Mouse (Mus musculus) gastrocnemius, adult 2 months (tissue): ENCODE measurements around the gene Dtx1. TPM values are rescaled to one million over a fixed set of nuclear protein-coding genes. Genes with fewer than 3 reads are reported as not detected.

Experiments used
- DNase-seq: peaks from one replicate; pipeline ENCODE4 v3.0.0; 2022
- H3K27ac ChIP-seq: fragments of 200-600 bp; 2 replicates; pipeline ENCODE4 v1.8.1; 2022; ENCODE audit warnings: mild to moderate bottlenecking
- H3K4me3 ChIP-seq: fragments of 200-600 bp; 2 replicates; pipeline ENCODE4 v1.8.1; 2022; ENCODE audit warnings: mild to moderate bottlenecking, moderate library complexity
- CTCF ChIP-seq: fragments of 200-600 bp; IDR thresholded peaks from 2 replicates; pipeline ENCODE4 v1.8.1; 2022; ENCODE audit warnings: antibody characterized with exemption, mild to moderate bottlenecking, moderate library complexity
- intact Hi-C: fragments of 180-260 bp; cut with DNase I; formaldehyde crosslinking; loops from one replicate; pipeline ENCODE4 v1.15.1; 2025
- total RNA-seq, 2 experiments: library from RNA; stranded (reverse); gene quantifications; 2 replicates each; pipeline ENCODE4 v1.2.3; 2021

Dtx1 gene
- total RNA-seq, 2 experiments from 2014 or later: 0.45 to 0.54 TPM

DNA sequence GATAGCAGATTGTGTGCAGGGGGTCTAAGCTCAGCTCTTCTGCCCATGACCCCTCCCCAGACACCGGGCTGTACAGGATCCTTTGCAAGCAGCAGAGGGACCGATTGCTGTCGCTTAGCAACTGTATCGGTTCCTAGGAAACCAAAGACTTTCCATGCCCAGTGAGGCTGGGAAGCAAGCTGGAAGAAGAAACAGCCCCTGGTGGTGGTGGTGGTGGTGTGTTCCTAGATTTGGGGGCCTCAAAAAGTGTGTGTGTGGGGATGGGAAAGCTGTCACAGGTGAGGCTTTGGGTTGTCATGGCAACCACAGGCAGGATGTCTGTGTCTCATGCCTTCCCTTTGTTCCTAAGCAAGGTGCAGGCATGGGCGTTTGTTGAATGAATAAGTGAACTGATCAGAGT, 50.9 kb downstream of the Dtx1 start:
- no peak for DNase-seq
- intact Hi-C loops: no loop called here
- Histone ChIP-seq H3K4me3 (no peak overlapping the region), H3K27ac (no peak overlapping the region)
- TF ChIP-seq CTCF: no peak

DNA sequence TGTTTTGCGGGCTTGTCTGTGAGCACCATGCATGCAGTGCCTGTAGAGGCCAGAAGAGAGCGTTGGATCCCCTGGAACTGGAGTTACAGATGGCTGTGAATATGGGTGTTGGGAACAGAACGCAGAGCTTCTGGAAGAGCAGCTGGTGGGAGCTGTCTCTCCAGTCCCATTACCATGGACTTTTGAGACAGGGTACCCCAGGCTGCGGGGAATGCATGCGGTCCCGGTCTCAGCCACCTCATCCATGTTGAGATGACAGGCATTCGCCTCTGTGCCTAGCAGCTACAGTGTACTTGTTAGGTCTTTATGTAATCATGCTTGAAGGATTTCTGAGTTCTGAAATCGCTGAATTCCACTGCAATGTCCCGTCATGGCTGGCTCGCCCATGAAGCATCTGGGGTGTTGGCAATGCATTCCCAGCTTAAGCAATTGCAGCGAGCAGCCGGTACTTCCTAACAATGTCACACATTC, 55.4 kb downstream of the Dtx1 start:
- Histone ChIP-seq H3K27ac (no peak overlapping the region), H3K4me3 (no peak overlapping the region)
- intact Hi-C loops: no loop called here
- no peak for DNase-seq
- TF ChIP-seq CTCF: no peak

DNA sequence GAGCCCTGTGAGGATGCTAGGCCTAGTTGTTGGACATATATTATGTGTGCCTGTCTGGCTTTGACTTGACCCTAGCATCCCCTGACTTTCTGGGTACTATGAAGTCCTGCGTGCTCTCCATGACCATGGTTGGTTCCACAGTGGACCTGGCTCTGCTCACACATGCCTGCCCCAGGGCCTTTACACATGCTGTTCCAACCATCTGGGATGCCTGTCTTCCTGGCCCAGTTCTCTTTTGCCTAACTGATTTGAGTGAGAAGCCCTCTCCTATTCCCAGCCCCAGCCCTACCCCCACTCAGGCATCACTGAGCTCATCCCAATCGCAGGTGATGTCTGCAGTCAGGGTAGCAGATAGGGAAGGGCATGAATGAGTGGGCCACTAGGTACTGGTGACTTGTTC, 57.9 kb downstream of the Dtx1 start:
- intact Hi-C loops: no loop called here
- Histone ChIP-seq H3K27ac (no peak overlapping the region), H3K4me3 (no peak overlapping the region)
- TF ChIP-seq CTCF: no peak
- no peak for DNase-seq

GRCm38 (mm10) chr5:120652915-120653701, 58.6 kb downstream of the Dtx1 start:
- no peak overlapping the region for H3K27ac ChIP-seq
- intact Hi-C loops: no loop called here
- TF ChIP-seq CTCF: no peak
- no peak for DNase-seq
- no peak overlapping the region for H3K4me3 ChIP-seq

DNA sequence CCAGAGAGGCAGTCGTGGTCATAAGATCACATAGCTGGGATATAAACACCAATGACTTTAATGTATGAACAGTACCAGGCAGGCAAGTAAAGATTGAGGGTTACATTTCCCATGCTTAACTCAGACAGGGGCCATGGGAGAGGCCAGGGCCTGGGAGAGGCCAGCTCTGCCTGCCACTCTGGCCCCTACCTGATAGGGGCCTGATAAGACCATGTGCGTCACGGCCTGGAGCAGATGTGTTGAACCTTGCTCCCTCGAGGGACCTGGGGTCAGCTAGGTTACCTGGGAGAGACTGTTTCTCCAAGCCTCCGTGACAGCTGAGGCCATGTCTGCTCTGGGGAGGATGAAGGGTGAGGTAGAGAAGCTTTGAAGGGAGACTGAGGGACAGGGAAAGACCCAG, 60.5 kb downstream of the Dtx1 start:
- no peak for DNase-seq
- Histone ChIP-seq H3K27ac (no peak overlapping the region), H3K4me3 (no peak overlapping the region)
- TF ChIP-seq CTCF: no peak
- intact Hi-C loops: no loop called here

DNA sequence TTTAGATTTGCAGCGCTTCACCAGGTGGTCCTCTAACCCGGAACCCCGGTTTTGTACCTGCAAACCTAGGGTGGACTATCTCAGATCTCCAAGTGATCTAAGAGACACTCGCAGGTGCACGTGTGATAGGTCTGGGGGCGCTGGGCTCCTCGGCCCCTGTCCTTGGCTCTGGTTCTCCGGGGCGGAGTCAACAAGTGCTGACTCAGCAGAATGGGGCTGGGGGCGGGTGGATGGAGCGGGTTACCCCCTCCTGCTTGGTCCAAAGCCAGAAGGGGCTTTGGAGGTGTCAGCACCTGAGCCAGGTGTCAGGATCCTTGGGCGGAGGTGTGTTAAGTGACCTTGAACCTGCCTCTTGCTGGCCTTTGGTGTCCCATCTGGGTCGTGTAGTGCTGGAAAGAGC, 61.8 kb downstream of the Dtx1 start:
- H3K27ac ChIP-seq: no peak overlapping the region
- no peak for TF ChIP-seq CTCF
- H3K4me3 ChIP-seq: no peak overlapping the region
- no peak for DNase-seq
- intact Hi-C loops: no loop called here

- Histone ChIP-seq H3K4me3 (peak overlapping the region; percentile 68), H3K27ac (no peak overlapping the region)
- no peak for DNase-seq
- no peak for TF ChIP-seq CTCF
- intact Hi-C loops: no loop called here
These were observed 62.3 kb downstream of the Dtx1 start for GRCm38 (mm10) chr5:120649374-120649933.

DNA sequence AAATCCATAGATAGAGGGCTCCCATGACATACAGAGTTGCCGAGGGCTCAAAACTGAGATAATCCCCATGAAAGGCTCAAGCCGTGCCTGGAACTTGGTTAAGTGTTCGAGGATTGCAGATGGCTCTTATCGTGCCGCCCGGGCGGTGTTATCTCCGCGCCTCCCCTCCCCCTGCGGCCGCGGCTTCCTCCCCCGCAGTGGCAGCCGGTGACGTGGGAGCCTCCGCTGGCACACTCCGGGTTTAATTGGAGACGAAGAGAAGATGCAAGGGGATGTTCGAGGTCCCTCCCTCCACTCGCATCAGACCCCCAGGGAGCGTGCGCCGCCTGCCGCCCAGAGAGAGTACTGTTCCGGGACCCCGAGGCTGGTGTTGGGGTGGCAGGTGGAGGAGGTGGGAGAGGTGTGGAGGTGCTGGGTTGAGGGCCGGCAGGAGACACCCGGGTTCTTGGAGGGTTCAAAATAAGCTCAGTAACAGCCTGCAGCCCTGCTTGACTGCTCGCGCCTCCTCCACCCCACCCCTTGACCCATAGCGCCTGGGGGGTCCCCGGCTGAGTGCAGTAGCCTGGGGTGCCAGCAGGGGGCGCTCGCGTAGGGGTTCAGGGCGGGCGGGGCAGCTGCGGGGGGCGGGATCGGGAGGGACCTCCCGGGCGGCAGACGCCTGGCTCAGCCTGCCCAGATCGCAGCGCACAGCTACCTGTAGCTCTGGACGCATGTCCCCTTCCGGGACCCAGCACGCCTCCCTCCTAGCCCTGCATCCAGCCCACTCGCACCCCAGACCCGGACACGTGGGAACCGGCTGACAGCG, 63.0 kb downstream of the Dtx1 start, which contains the start of gene Rasal1:
Rasal1 (plus strand) TSS at position 244 of the 805 bp plus-strand sequence.
- intact Hi-C loops: no loop called here

DNA sequence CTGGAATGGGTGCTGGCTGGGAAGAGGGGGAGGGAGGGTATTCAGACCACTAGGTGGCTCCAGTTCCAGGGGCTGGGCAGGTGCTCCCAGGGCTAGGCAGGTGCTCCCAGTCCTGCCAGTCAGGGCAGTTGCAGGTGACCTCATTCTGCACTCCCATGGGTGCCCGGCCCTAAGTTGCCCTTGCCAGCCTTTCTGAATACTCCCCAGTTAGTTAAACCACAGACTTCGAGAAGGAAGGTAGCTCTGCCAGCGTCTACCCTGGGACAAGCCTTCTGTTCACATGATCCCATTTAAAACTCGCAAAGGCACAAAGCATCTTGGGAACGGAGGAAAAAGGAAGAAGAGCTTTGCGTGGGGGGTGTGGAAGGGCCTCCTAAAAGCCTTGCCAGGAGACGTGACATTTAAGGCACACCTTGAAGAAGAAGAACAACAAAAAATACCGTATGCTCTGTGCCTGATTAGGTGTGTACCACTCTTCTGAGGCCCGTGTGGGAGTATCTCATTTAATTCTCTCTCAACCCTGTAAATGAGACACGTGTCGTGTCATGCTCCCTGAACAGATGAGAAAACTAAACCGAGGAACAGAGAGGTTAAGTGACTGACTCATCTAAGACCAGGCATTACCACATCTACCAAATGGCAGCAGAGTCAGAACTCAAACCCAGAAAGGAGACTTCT, 63.8 kb downstream of the Dtx1 start:
- no peak for TF ChIP-seq CTCF
- intact Hi-C loops: no loop called here
- peak overlapping the region; percentile 68 for H3K4me3 ChIP-seq

More for the DNA sequence above, 63.0 kb downstream of the Dtx1 start, which contains the start of gene Rasal1:
- H3K4me3 ChIP-seq: peak within 1 kb of the TSS; percentile 68
- no peak within 1 kb of the TSS for H3K27ac ChIP-seq
- TF ChIP-seq CTCF: peak; percentile 65
- DNase-seq: peak; percentile 51

DNA sequence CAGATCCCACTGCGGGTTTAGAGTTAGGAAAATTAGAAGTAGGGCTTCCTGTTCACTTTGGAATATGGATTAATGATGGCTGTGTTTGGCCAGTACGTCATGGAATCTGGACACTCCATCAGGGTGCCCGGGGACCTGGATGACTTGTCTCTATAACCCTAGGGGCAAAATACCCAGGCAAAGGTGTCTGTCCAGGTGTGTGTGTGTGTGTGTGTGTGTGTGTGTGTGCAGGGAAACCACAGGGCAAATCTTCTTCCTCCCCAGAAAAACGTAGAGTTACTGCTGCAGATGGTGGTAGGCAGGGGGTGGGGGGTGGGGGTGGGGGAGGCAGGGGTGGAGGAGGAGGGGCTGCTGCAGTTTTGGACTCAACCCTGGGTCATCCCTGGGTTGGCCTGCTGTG, 64.4 kb downstream of the Dtx1 start:
- TF ChIP-seq CTCF: no peak
- no peak for DNase-seq
- Histone ChIP-seq H3K4me3 (no peak overlapping the region), H3K27ac (no peak overlapping the region)
- intact Hi-C loops: no loop called here

More for the DNA sequence above, 63.8 kb downstream of the Dtx1 start:
- no peak overlapping the region for H3K27ac ChIP-seq
- DNase-seq: no peak

DNA sequence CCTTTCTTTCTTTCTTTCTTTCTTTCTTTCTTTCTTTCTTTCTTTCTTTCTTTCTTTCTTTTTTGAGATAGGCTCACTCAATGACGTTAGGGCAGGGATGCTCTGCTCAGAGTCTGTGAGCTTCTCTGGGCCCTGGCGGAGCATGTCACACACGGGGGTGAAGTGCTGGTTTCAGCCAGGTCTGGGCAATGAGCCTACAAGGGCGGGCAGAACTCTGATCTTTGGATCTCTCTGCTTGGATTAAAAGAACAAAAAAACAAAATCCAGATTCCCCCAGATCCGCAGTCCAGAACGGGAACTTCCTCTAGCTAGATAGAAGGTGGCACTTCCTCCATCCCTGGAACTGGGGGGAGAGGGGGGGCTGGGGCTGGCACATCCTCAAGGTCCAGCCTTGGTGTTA, 65.9 kb downstream of the Dtx1 start:
- no peak overlapping the region for H3K4me3 ChIP-seq
- TF ChIP-seq CTCF: no peak
- intact Hi-C loops: no loop called here
- H3K27ac ChIP-seq: no peak overlapping the region
- peak; percentile 51 for DNase-seq

- no peak for TF ChIP-seq CTCF
- intact Hi-C loops: no loop called here
- no peak overlapping the region for H3K27ac ChIP-seq
- no peak for DNase-seq
- no peak overlapping the region for H3K4me3 ChIP-seq
These were observed 67.5 kb downstream of the Dtx1 start for GRCm38 (mm10) chr5:120644227-120644626.
